Mouse (Mus musculus) spleen, adult 2 months (tissue): ENCODE results near the gene Hbb-y. TPM values are rescaled to one million over a fixed set of nuclear protein-coding genes. Genes with fewer than 3 reads are reported as not detected.
A peak's percentile ranks its signal among the peaks of the same experiment; 100 is the strongest.

Experiments used
- DNase-seq, 2 experiments: peaks; one replicate each; pipeline versions ENCODE4 v3.0.0 to v3.0.0-alpha.2; 2012 to 2021; ENCODE audit warnings: low spot score in 2 of 2, low read depth in 1 of 2
- H3K27ac ChIP-seq: fragments of 200-500 bp; 2 replicates; pipeline ENCODE4 v1.5.1; 2012; ENCODE audit warnings: low read length, inconsistent platforms; ENCODE audit not compliant: insufficient read depth
- H3K27me3 ChIP-seq: fragments of 200-500 bp; 2 replicates; pipeline ENCODE4 v1.6.1; 2012; ENCODE audit warnings: mild to moderate bottlenecking, moderate library complexity, low read length, inconsistent platforms; ENCODE audit not compliant: control insufficient read depth, insufficient read depth
- H3K36me3 ChIP-seq: fragments of 200-500 bp; 2 replicates; pipeline ENCODE4 v1.6.1; 2012; ENCODE audit warnings: mild to moderate bottlenecking, low read length, inconsistent platforms; ENCODE audit not compliant: control insufficient read depth, insufficient read depth
- H3K4me1 ChIP-seq: fragments of 200-500 bp; 2 replicates; pipeline ENCODE4 v1.6.1; 2011; ENCODE audit warnings: inconsistent platforms; ENCODE audit not compliant: control insufficient read depth, insufficient read depth, insufficient read length
- H3K4me3 ChIP-seq: fragments of 200-500 bp; 2 replicates; pipeline ENCODE4 v1.5.1; 2011; ENCODE audit warnings: mild to moderate bottlenecking, inconsistent platforms; ENCODE audit not compliant: insufficient read depth, insufficient read length; ENCODE audit errors: extremely low read depth
- CTCF ChIP-seq: fragments of 200-500 bp; IDR thresholded peaks from 2 replicates; pipeline ENCODE4 v1.5.1; 2011; ENCODE audit warnings: mild to moderate bottlenecking, inconsistent platforms; ENCODE audit not compliant: insufficient read depth, insufficient read length, insufficient replicate concordance; ENCODE audit errors: extremely low read depth
- POLR2A ChIP-seq: fragments of 200-500 bp; IDR thresholded peaks from 2 replicates; pipeline ENCODE4 v1.6.1; 2011; ENCODE audit warnings: low read depth, low read length, inconsistent platforms
- WGBS: fragments of 180-500 bp; shearing (Covaris S2); methylation state at CpG from one replicate; pipeline ENCODE4 v1.1.7; 2018; 5-methylcytosine and 5-hydroxymethylcytosine counted together
- polyA plus RNA-seq: library from polyadenylated mRNA; depleted of rRNA; stranded (reverse); fragments of >200 nt; gene quantifications from 2 replicates; pipeline ENCODE4 v1.2.3, GENCODE M21; 2012

Hbb-y gene
- polyA plus RNA-seq, 1 experiment = 0.14 TPM

- no peak overlapping the region for H3K4me3 ChIP-seq
- DNase-seq = no peak
- no peak overlapping the region for H3K27ac ChIP-seq
Observed at GRCm38 (mm10) chr7:103865716-103866115, 12.7 kb upstream of the Hbb-y start.

GRCm38 (mm10) chr7:103861531-103861930, 8.5 kb upstream of the Hbb-y start:
- no peak for TF ChIP-seq POLR2A
- TF ChIP-seq CTCF = no peak
- no peak for DNase-seq
- peaks cover 2% of the 10 kb centered on the region; the same call in 1 of the 2 replicates for H3K4me1 ChIP-seq
- no peaks in the 10 kb centered on the region for H3K36me3 ChIP-seq
- H3K27me3 ChIP-seq = no peaks in the 10 kb centered on the region
- no peak overlapping the region for H3K27ac ChIP-seq
- no peak overlapping the region for H3K4me3 ChIP-seq
- WGBS = 59% methylated on average over 3 of the region's 3 CpGs

More at GRCm38 (mm10) chr7:103865716-103866115, 12.7 kb upstream of the Hbb-y start:
- TF ChIP-seq CTCF (no peak), POLR2A (no peak)
- Histone ChIP-seq H3K4me1 (peaks cover 2% of the 10 kb centered on the region; the same call in 1 of the 2 replicates), H3K36me3 (no peaks in the 10 kb centered on the region), H3K27me3 (no peaks in the 10 kb centered on the region)

GRCm38 (mm10) chr7:103860855-103861254, 7.8 kb upstream of the Hbb-y start:
- Histone ChIP-seq H3K36me3 (no peaks in the 10 kb centered on the region), H3K4me1 (peaks cover 2% of the 10 kb centered on the region; the same call in 1 of the 2 replicates), H3K4me3 (no peak overlapping the region), H3K27me3 (no peaks in the 10 kb centered on the region), H3K27ac (no peak overlapping the region)
- 46% methylated on average over 1 of the region's 1 CpGs for WGBS
- peak; percentile 4 to 19 for DNase-seq
- TF ChIP-seq CTCF = no peak
- TF ChIP-seq POLR2A = no peak

- no peak overlapping the region for H3K4me3 ChIP-seq
- no peaks in the 10 kb centered on the region for H3K36me3 ChIP-seq
- 61% methylated on average over 2 of the region's 2 CpGs for WGBS
- no peak for DNase-seq
- peaks cover 2% of the 10 kb centered on the region; the same call in 1 of the 2 replicates for H3K4me1 ChIP-seq
- no peaks in the 10 kb centered on the region for H3K27me3 ChIP-seq
- no peak for TF ChIP-seq POLR2A
- no peak for TF ChIP-seq CTCF
- no peak overlapping the region for H3K27ac ChIP-seq
Observed at GRCm38 (mm10) chr7:103859076-103859475, 6.1 kb upstream of the Hbb-y start.

- H3K4me1 ChIP-seq = no peaks in the 10 kb centered on the region
- no peak overlapping the region for H3K27ac ChIP-seq
- H3K27me3 ChIP-seq = no peaks in the 10 kb centered on the region
- 84% methylated on average over 1 of the region's 1 CpGs for WGBS
- H3K4me3 ChIP-seq = no peak overlapping the region
- no peaks in the 10 kb centered on the region for H3K36me3 ChIP-seq
- no peak for DNase-seq
- TF ChIP-seq CTCF (no peak), POLR2A (no peak)
Observed at GRCm38 (mm10) chr7:103854669-103855068, 1.7 kb upstream of the Hbb-y start.

DNA sequence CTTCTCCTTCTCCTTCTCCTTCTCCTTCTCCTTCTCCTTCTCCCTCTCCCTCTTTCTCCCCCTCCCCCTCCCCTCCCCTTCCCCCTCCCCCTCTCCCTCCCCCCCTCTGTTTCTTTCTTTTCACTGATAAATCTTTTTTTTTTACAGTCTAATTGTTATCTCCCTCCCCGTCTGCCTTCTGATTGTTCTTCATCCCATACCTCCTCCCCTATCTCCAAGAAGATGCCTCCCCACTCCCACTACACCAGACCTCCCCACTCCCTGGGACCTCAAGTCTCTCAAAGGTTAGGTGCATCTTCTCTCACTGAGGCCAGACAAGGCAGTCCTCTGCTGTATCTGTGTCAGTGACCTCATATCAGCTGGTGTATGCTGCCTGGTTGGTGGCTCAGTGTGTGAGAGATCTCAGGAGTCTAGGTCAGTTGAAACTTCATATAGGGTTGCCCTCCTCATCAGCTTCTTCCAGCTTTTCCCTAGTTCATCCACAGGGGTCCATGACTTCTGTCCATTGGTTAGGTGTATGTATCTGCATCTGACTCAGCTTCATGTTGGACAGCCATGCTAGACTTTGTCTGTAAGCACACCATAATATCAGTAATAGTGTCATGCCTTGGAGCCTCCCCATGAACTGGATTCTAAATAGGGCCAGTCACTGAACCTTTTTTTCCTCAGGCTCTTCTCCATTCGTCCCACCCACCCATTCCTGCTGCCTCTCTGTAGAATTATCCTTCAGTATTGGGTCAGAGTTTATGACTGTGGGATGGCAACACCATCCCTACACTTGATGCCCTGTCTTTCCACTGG, 8.3 kb downstream of the Hbb-y start:
- Histone ChIP-seq H3K27ac (no peak overlapping the region), H3K27me3 (no peaks in the 10 kb centered on the region), H3K4me3 (no peak overlapping the region), H3K4me1 (peaks cover 4% of the 10 kb centered on the region; the same call in 1 of the 2 replicates), H3K36me3 (no peaks in the 10 kb centered on the region)
- TF ChIP-seq CTCF (no peak), POLR2A (no peak)
- WGBS = 63% methylated on average over 2 of the region's 2 CpGs
- no peak for DNase-seq

- Histone ChIP-seq H3K27ac (no peak within 1 kb of the TSS), H3K27me3 (no peaks in the 10 kb centered on the region), H3K36me3 (no peaks in the 10 kb centered on the region), H3K4me3 (no peak within 1 kb of the TSS), H3K4me1 (peaks cover 4% of the 10 kb centered on the region; the same call in 1 of the 2 replicates)
- 81% methylated on average over 2 of the region's 2 CpGs for WGBS
- TF ChIP-seq CTCF (no peak), POLR2A (no peak)
- no peak for DNase-seq
Observed at GRCm38 (mm10) chr7:103843034-103843433, 10.0 kb downstream of the Hbb-y start, which contains the start of gene Hbb-bh1. Gene Hbb-bh1 (minus strand): TSS chr7:103843164.
